Mouse (Mus musculus) embryonic facial prominence, embryonic 11.5 days (tissue): ENCODE results near the gene Alyref2. TPM values are rescaled to one million over a fixed set of nuclear protein-coding genes. Genes with fewer than 3 reads are reported as not detected.

ENCODE experiments used
- ATAC-seq: fragments of 200-750 bp; cut with Nextera tagmentation; replicated peaks from 2 replicates; pipeline ENCODE4 v1.8.0; 2017; ENCODE audit warnings: low read depth; ENCODE audit not compliant: insufficient number of reproducible peaks, low FRiP score, low TSS enrichment
- DNase-seq: peaks from one replicate; pipeline ENCODE4 v3.0.0-alpha.2; 2015; ENCODE audit warnings: low spot score
- H3K27ac ChIP-seq: fragments of 300-500 bp; sonication (generic); replicated peaks from 2 replicates; pipeline ENCODE4 v1.5.1; 2014; ENCODE audit warnings: mild to moderate bottlenecking, low read depth, low read length, control low read depth
- H3K27me3 ChIP-seq: fragments of 300-500 bp; sonication (generic); 2 replicates; pipeline ENCODE4 v1.6.1; 2014; ENCODE audit warnings: mild to moderate bottlenecking, low read length, moderate library complexity, mixed read lengths; ENCODE audit not compliant: control insufficient read depth, insufficient read depth
- H3K36me3 ChIP-seq: fragments of 300-500 bp; sonication (generic); replicated peaks from 2 replicates; pipeline ENCODE4 v1.6.1; 2014; ENCODE audit warnings: low read depth, mild to moderate bottlenecking, low read length, moderate library complexity, mixed read lengths; ENCODE audit not compliant: control insufficient read depth, insufficient read depth
- H3K4me1 ChIP-seq: fragments of 300-500 bp; sonication (generic); 2 replicates; pipeline ENCODE4 v1.6.1; 2014; ENCODE audit warnings: low read length, mixed read lengths; ENCODE audit not compliant: control insufficient read depth, insufficient read depth
- H3K4me2 ChIP-seq: fragments of 300-500 bp; sonication (generic); 2 replicates; pipeline ENCODE4 v1.6.1; 2014; ENCODE audit warnings: low read depth, mild to moderate bottlenecking, control low read depth, low read length, moderate library complexity
- H3K4me3 ChIP-seq: fragments of 300-500 bp; sonication (generic); 2 replicates; pipeline ENCODE4 v1.5.1; 2014; ENCODE audit warnings: low read depth, low read length, control low read depth
- H3K9ac ChIP-seq: fragments of 300-500 bp; sonication (generic); replicated peaks from 2 replicates; pipeline ENCODE4 v1.6.1; 2014; ENCODE audit warnings: mild to moderate bottlenecking, control low read depth, low read length
- H3K9me3 ChIP-seq: fragments of 300-500 bp; sonication (generic); replicated peaks from 2 replicates; pipeline ENCODE4 v1.6.1; 2016; ENCODE audit warnings: mild to moderate bottlenecking, low read length, inconsistent platforms, mixed read lengths; ENCODE audit not compliant: control insufficient read depth
- WGBS: fragments of 180-500 bp; shearing (Covaris S2); extraction: QIAGEN DNeasy Blood & Tissue Kit; methylation state at CpG from one replicate; pipeline ENCODE4 v1.1.7; 2014; 5-methylcytosine and 5-hydroxymethylcytosine counted together
- polyA plus RNA-seq: library from polyadenylated mRNA; unstranded; fragments of >200 nt; fragmentation: Nextera tagmentation; extraction: Ambion mirVana; gene quantifications from 2 replicates; pipeline ENCODE4 v1.2.1, GENCODE M21; 2014

Gene Alyref2
- polyA plus RNA-seq: 10.7 and 12.3 TPM in 2 replicates

DNA sequence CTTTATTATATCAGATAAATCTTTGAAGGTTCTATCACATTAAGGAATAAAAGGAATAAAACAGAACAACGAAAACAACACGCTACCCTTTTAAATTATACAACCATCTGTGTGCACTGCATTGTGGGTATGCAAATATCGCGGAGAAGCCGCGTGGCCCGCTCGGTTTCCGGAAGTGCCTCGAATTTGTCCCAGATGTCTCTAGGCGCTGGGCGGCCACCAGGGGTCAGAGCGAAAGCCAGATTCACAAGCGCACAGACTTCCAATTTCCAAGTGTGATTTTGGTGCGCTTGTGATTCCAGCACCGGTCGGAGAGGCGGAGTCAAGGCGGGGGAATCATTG, at the start of gene Alyref2:
Gene Alyref2 (plus strand): TSS at position 229 of the 342 bp plus-strand sequence.
- no peaks in the 10 kb centered on the region for H3K36me3 ChIP-seq
- peak within 1 kb of the TSS; percentile 81 for H3K27ac ChIP-seq
- under 1% methylated on average over 19 of the region's 19 CpGs for WGBS
- no peaks in the 10 kb centered on the region for H3K27me3 ChIP-seq
- H3K4me3 ChIP-seq: peak within 1 kb of the TSS; percentile 55
- H3K9me3 ChIP-seq: no peaks in the 10 kb centered on the region
- H3K9ac ChIP-seq: peak within 1 kb of the TSS; percentile 77
- peak; percentile 95 for DNase-seq
- no peaks in the 10 kb centered on the region for H3K4me1 ChIP-seq
- peak within 1 kb of the TSS; percentile 85 for H3K4me2 ChIP-seq
- peak; percentile 83 for ATAC-seq

- DNase-seq (no peak), ATAC-seq (no peak)
- H3K4me3 ChIP-seq: no peak overlapping the region
- H3K4me1 ChIP-seq: no peaks in the 10 kb centered on the region
- H3K4me2 ChIP-seq: no peak overlapping the region
- no peak overlapping the region for H3K27ac ChIP-seq
- H3K9me3 ChIP-seq: no peaks in the 10 kb centered on the region
- no peak overlapping the region for H3K9ac ChIP-seq
- 79% methylated on average over 6 of the region's 6 CpGs for WGBS
- no peaks in the 10 kb centered on the region for H3K36me3 ChIP-seq
- no peaks in the 10 kb centered on the region for H3K27me3 ChIP-seq
These were observed 48.4 kb upstream of the Alyref2 start for GRCm38 (mm10) chr1:171454926-171455325.

GRCm38 (mm10) chr1:171457568-171457967, 45.7 kb upstream of the Alyref2 start:
- Histone ChIP-seq H3K4me3 (no peak overlapping the region), H3K4me1 (no peaks in the 10 kb centered on the region), H3K27ac (no peak overlapping the region), H3K9ac (no peak overlapping the region), H3K9me3 (no peaks in the 10 kb centered on the region), H3K4me2 (no peak overlapping the region), H3K36me3 (no peaks in the 10 kb centered on the region), H3K27me3 (no peaks in the 10 kb centered on the region)
- no peak for ATAC-seq
- no peak for DNase-seq
- WGBS: 98% methylated on average over 1 of the region's 1 CpGs

- H3K9ac ChIP-seq: no peak overlapping the region
- no peak for DNase-seq
- no peak for ATAC-seq
- WGBS: 49% methylated on average over 5 of the region's 5 CpGs
- H3K9me3 ChIP-seq: no peaks in the 10 kb centered on the region
- no peak overlapping the region for H3K4me2 ChIP-seq
- no peaks in the 10 kb centered on the region for H3K36me3 ChIP-seq
- no peak overlapping the region for H3K27ac ChIP-seq
- no peaks in the 10 kb centered on the region for H3K4me1 ChIP-seq
- H3K27me3 ChIP-seq: no peaks in the 10 kb centered on the region
- no peak overlapping the region for H3K4me3 ChIP-seq
These were observed 43.5 kb upstream of the Alyref2 start for GRCm38 (mm10) chr1:171459791-171460190.

GRCm38 (mm10) chr1:171460551-171461503, 42.5 kb upstream of the Alyref2 start:
- Histone ChIP-seq H3K27ac (no peak overlapping the region), H3K9me3 (no peaks in the 10 kb centered on the region), H3K36me3 (no peaks in the 10 kb centered on the region), H3K9ac (no peak overlapping the region), H3K4me2 (no peak overlapping the region), H3K4me3 (no peak overlapping the region), H3K27me3 (no peaks in the 10 kb centered on the region), H3K4me1 (no peaks in the 10 kb centered on the region)
- WGBS: 91% methylated on average over 22 of the region's 22 CpGs
- DNase-seq (no peak), ATAC-seq (no peak)

- no peak overlapping the region for H3K9ac ChIP-seq
- H3K4me3 ChIP-seq: no peak overlapping the region
- WGBS: 89% methylated on average over 3 of the region's 3 CpGs
- H3K4me2 ChIP-seq: no peak overlapping the region
- no peak for DNase-seq
- no peaks in the 10 kb centered on the region for H3K36me3 ChIP-seq
- H3K4me1 ChIP-seq: no peaks in the 10 kb centered on the region
- H3K27ac ChIP-seq: no peak overlapping the region
- no peak for ATAC-seq
- no peaks in the 10 kb centered on the region for H3K27me3 ChIP-seq
- no peaks in the 10 kb centered on the region for H3K9me3 ChIP-seq
These were observed 40.1 kb upstream of the Alyref2 start for GRCm38 (mm10) chr1:171463133-171463532.

GRCm38 (mm10) chr1:171465749-171466412, 37.4 kb upstream of the Alyref2 start:
- no peak for ATAC-seq
- no peaks in the 10 kb centered on the region for H3K4me1 ChIP-seq

DNA sequence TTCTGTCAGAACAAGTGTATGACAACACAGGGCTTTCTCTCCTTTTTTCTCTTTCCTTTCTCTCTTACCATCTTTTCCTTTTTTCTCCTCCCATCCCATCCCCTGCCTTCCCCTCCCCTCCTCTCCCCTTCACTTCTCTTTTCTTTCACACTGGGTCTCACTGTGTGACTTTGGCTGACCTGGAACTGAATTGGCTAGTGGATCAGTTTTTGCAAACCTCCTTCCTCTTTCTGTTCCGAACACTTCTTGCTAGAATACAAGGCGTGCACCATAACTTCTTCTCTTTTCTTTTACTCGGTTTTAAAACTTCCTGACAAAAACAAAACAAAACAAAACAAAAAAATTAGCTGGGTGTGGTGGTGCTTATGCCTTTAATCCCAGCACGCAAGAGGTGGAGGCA, 36.7 kb upstream of the Alyref2 start:
- Histone ChIP-seq H3K27me3 (no peaks in the 10 kb centered on the region), H3K4me2 (no peak overlapping the region), H3K4me3 (no peak overlapping the region), H3K36me3 (no peaks in the 10 kb centered on the region), H3K9me3 (no peaks in the 10 kb centered on the region), H3K9ac (no peak overlapping the region), H3K4me1 (no peaks in the 10 kb centered on the region), H3K27ac (no peak overlapping the region)
- ATAC-seq: no peak
- no peak for DNase-seq
- WGBS: 81% methylated on average over 4 of the region's 4 CpGs

More at GRCm38 (mm10) chr1:171465749-171466412, 37.4 kb upstream of the Alyref2 start:
- no peak for DNase-seq
- H3K27me3 ChIP-seq: no peaks in the 10 kb centered on the region
- no peak overlapping the region for H3K27ac ChIP-seq
- no peak overlapping the region for H3K9ac ChIP-seq
- no peaks in the 10 kb centered on the region for H3K9me3 ChIP-seq
- no peak overlapping the region for H3K4me3 ChIP-seq
- WGBS: 90% methylated on average over 5 of the region's 5 CpGs
- H3K36me3 ChIP-seq: no peaks in the 10 kb centered on the region
- no peak overlapping the region for H3K4me2 ChIP-seq
